ENCODE assay signal across 8 mouse cellular contexts in the genomic region with DNA sequence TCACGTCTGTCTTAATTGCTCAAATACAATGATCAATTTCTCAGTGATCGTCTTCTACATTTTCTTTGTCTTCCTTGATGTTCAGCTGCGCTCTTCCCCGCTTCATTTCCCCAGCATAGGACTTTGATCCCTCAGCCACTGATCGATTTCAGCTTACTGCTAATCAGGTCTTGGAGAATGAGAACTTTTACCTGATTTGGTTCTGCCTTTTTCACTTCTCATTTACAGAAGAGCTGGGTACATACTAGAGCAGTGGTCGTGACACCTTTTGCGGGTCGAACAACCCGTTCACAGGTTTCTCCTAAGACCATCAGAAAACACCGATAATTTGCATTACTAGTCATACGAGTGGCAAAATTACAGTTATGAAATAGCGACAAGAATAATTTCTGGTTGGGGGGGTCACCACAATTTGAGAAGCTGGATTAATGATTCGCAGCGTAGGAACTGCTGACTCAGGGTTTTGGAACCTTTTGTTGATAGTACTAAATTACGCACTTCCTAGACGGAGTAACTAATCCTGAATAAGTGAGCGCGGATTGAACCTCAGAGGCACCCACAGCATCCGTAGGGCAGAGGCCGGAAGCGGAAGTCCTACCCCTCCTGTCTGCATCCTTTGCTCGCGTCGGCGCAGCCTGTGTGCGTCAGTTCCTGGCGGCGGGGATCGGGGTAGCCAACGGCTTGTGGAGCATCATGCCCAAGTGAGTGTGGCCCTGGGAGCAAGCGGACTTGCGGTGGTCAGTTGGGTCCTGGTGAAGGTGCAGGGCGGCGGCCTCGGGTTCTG. TPM values are rescaled to one million over a fixed set of nuclear protein-coding genes. Genes with fewer than 3 reads are reported as not detected.
DNase-seq lines count a peak whose midpoint lies in the region; ATAC-seq lines count a peak whose summit lies in the region.

No protein-coding gene starts in this region.

- peak overlapping the region; percentile 91 for H3K4me2 ChIP-seq in lung, embryonic 16.5 days (ENCODE audit: low read depth, low read length)

- 2% methylated on average over 35 of the region's 35 CpGs for WGBS in lung, embryonic 16.5 days

- DNase-seq in MEL-GATA-1-ER (ENCODE audit: extremely low read depth, low read depth) = peak; percentile 96
- peak; percentile 93 for DNase-seq in cerebellum, adult 8-10 months
- peak; percentile 94 for DNase-seq in forelimb bud, embryonic 11.5 days (ENCODE audit: low read depth, low spot score)
- DNase-seq in layer of hippocampus, adult 9-10 months (ENCODE audit: low spot score) = peak; percentile 88
- DNase-seq in ovary, postnatal 10 days (ENCODE audit: low spot score) = peak; percentile 80
- peak; percentile 88 to 89 for DNase-seq in thymus, postnatal 10 days (ENCODE audit: low spot score in 2 of 2)

- H3K9me3 ChIP-seq in lung, embryonic 16.5 days (ENCODE audit: control insufficient read depth, low read length) = no peaks in the 10 kb centered on the region

- peak overlapping the region; percentile 75 for H3K27ac ChIP-seq in lung, embryonic 16.5 days (ENCODE audit: low read length)

- H3K4me3 ChIP-seq in lung, embryonic 16.5 days (ENCODE audit: low read length) = peak overlapping the region; percentile 95

- peaks cover 6% of the 10 kb centered on the region for H3K4me1 ChIP-seq in lung, embryonic 16.5 days (replicated peaks; ENCODE audit: control insufficient read depth, insufficient read depth, low read length)

- ATAC-seq in hematopoietic stem cell, adult 5-6 weeks (replicated peaks in 1 of 2; ENCODE audit: insufficient read depth in 1 of 2, low FRiP score in 2 of 2, low TSS enrichment in 1 of 2, low read depth in 1 of 2, poor library complexity in 2 of 2, severe bottlenecking in 2 of 2) = peak; percentile 98 to 99
- ATAC-seq in lung, embryonic 16.5 days (ENCODE audit: low read depth) = peak; percentile 99

- H3K36me3 ChIP-seq in lung, embryonic 16.5 days (ENCODE audit: control insufficient read depth, insufficient read depth, low read length) = peaks cover 14% of the 10 kb centered on the region

- peak overlapping the region; percentile 85 for H3K9ac ChIP-seq in lung, embryonic 16.5 days (ENCODE audit: low read length)

- H3K27me3 ChIP-seq in lung, embryonic 16.5 days (ENCODE audit: control insufficient read depth, insufficient read depth, low read depth, low read length) = no peaks in the 10 kb centered on the region; the same call in 1 of the 2 replicates

RNA-seq across cellular contexts. Expression of a gene that starts 1.7 kb away (rescaled TPM):
- 75.7 and 108 TPM in 2 replicates for total RNA-seq in hematopoietic stem cell, adult 5-6 weeks (2017)
- 296 and 313 TPM in 2 replicates for polyA plus RNA-seq in lung, embryonic 16.5 days (2015; fragmentation: Nextera tagmentation; extraction: Ambion mirVana)

RNA-seq across cellular contexts. Expression of a gene that starts 16.6 kb away (rescaled TPM):
- total RNA-seq in hematopoietic stem cell, adult 5-6 weeks (2017) = 7.4 and 9.2 TPM in 2 replicates
- polyA plus RNA-seq in lung, embryonic 16.5 days (2015; fragmentation: Nextera tagmentation; extraction: Ambion mirVana) = 3.7 and 4.6 TPM in 2 replicates

RNA-seq across cellular contexts. Expression of a gene that starts 19.2 kb away (rescaled TPM):
- 53.9 and 68.7 TPM in 2 replicates for total RNA-seq in hematopoietic stem cell, adult 5-6 weeks (2017)
- polyA plus RNA-seq in lung, embryonic 16.5 days (2015; fragmentation: Nextera tagmentation; extraction: Ambion mirVana) = 14.6 and 16.9 TPM in 2 replicates

Comparison
In these comparisons a context has a peak if more than half of its experiments do, and no peak if none do; other contexts are left out.
1. Peak in every context shown above with its lines: DNase-seq, ATAC-seq, H3K4me3 ChIP-seq and H3K27ac ChIP-seq.